Mouse (Mus musculus): Measurements from ENCODE around the gene Gm7954.
"Not testable (repeated sequence)": the region's sequence is repeated elsewhere in the genome, so short reads cannot be mapped to it uniquely, and the experiment has no call there.

- not testable (repeated sequence) for TF ChIP-seq CTCF, POLR2A (IDR thresholded peaks at IDR 0.05; ENCODE audit: insufficient read depth, low read depth, low read length)
Observed at GRCm38 (mm10) chr14:41408181-41408580, 45.1 kb downstream of the Gm7954 start, which contains the start of gene Gm6482.
